Mouse (Mus musculus): Measurements from ENCODE around the gene Acot5. TPM values are rescaled to one million over a fixed set of nuclear protein-coding genes. Genes with fewer than 3 reads are reported as not detected.
"Not testable (repeated sequence)": the region's sequence is repeated elsewhere in the genome, so short reads cannot be mapped to it uniquely, and the experiment has no call there.

Gene Acot5
- not detected in 2 replicates for polyA plus RNA-seq (2015; fragmentation: Nextera tagmentation; extraction: Ambion mirVana)

DNA sequence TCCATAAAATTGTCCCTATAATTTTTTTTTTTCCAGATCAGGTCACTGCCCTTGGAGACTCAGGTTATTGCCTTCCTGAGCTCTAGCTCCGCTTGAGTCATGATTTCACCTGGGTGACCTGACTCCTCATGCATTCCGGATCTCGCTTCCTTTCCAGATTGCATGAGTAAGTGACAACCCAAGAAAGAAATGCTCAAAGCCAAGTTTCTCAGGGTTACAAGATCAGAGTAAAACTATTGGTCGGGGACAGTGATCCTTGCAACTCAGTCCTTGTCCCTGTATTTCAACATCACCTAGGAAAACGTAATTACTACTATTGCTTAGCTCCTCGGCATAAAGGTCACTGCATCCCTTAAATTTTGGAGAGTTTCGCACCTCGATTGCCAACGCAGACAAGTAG, at the start of gene Acot5:
Acot5 (plus strand) TSS at position 340 of the 400 bp plus-strand sequence.
- peaks cover 38% of the 10 kb centered on the region for H3K27me3 ChIP-seq
- ATAC-seq (ENCODE audit: borderline replicate concordance, extremely low read depth, low FRiP score, low TSS enrichment): no peak
- 0 out of 2 replicates have a peak within 1 kb of the TSS, but pooled peaks have one; percentile 16 for H3K9ac ChIP-seq
- H3K4me3 ChIP-seq: peak within 1 kb of the TSS; percentile 42
- peak within 1 kb of the TSS; percentile 72 for H3K4me2 ChIP-seq
- H3K4me1 ChIP-seq: no peaks in the 10 kb centered on the region
- no peaks in the 10 kb centered on the region for H3K9me3 ChIP-seq
- H3K27ac ChIP-seq: no peak within 1 kb of the TSS
- no peaks in the 10 kb centered on the region for H3K36me3 ChIP-seq
- WGBS: 39% methylated on average over 9 of the region's 9 CpGs

DNA sequence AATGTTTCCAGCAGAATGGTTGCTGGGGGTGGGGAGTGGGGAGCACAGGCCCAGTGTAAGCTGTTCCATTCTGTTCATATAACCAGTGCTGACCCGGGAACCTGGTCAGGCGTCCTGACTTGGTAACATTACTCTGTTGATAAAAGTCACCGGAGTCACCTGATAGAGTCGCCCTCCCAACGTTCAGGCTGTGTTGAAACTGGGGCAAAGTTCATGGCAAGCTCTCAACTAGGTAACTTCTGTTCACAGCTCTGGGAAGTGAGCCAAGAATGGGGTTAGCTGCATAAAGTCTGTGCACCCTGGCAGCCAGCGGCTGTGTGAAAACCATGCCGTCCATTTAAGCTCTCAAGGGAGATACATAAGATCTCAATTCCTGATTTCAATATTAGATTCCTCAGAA, 48.6 kb upstream of the Acot5 start:
- not testable (repeated sequence) for H3K9ac ChIP-seq, H3K4me2 ChIP-seq, H3K27ac ChIP-seq, H3K4me1 ChIP-seq, H3K36me3 ChIP-seq, H3K9me3 ChIP-seq, H3K4me3 ChIP-seq, H3K27me3 ChIP-seq
- ATAC-seq (ENCODE audit: borderline replicate concordance, extremely low read depth, low FRiP score, low TSS enrichment): peak; percentile 69
- WGBS: 21% methylated on average over 7 of the region's 7 CpGs

GRCm38 (mm10) chr12:84022266-84022665, 46.9 kb upstream of the Acot5 start:
- H3K27ac ChIP-seq; H3K36me3 ChIP-seq; H3K27me3 ChIP-seq; H3K4me2 ChIP-seq; ATAC-seq (ENCODE audit: borderline replicate concordance, extremely low read depth, low FRiP score, low TSS enrichment); H3K4me1 ChIP-seq; H3K9me3 ChIP-seq; H3K9ac ChIP-seq; H3K4me3 ChIP-seq: not testable (repeated sequence)
- WGBS: 90% methylated on average over 4 of the region's 4 CpGs

DNA sequence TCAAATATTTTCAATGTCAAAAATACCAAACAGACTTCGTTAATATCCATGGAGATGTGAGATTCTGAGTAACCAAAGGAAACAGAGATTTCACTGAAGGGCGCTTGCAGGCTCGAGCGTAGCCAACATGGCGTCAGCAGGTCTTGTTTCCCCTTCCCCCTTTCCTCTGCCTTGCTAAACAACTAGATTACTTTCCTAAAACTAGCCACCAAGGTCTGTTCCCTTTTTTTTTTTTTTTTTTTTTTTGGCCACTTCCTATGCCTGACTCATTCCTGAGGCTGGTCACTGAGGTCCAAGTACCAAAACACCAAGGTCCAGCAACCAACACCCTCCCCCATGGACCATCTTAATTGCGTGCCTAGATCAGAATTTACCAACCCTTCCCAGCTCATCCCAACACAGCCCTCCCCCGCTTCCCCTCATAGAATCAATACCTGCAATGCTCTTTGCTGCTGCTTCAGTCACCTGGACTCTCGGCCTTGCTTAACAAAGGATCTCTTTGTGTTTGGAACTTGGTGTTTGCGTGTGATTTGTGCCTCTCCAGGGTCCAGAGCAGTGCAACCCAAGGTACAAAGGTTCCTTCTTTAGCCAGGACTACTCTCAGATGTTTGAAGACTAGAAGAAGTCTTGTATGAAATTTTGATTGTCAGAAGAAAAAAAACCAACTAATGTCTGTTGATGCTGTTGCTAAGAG, 45.9 kb upstream of the Acot5 start:
- H3K4me2 ChIP-seq: no peak overlapping the region
- no peak overlapping the region for H3K4me3 ChIP-seq
- 71% methylated on average over 9 of the region's 9 CpGs for WGBS
- no peaks in the 10 kb centered on the region for H3K27me3 ChIP-seq
- H3K9me3 ChIP-seq: no peaks in the 10 kb centered on the region
- H3K9ac ChIP-seq: no peak overlapping the region
- peaks cover 4% of the 10 kb centered on the region; the same call in 1 of the 2 replicates for H3K4me1 ChIP-seq
- no peaks in the 10 kb centered on the region for H3K36me3 ChIP-seq
- H3K27ac ChIP-seq: no peak overlapping the region
- ATAC-seq (ENCODE audit: borderline replicate concordance, extremely low read depth, low FRiP score, low TSS enrichment): no peak

DNA sequence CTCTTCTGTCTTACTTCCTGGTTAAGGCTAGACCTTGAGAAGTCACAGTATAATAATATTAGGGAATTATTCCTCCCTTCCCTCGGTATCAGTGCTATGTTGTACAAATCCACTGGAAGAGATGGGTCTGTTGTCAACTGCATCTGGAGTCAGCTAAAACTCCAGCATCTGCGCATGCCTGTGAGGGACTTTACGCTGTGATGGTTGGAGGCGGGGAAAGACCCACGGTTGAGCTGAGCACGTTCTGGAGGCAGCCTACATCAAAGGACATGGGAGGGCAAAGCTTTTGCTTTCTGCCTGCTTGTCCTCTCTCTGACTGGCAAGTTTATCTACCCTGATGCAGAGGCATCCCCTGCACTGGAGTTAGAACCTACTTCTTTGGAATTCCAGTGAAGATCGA, 43.2 kb upstream of the Acot5 start:
- WGBS: 84% methylated on average over 7 of the region's 7 CpGs
- Histone ChIP-seq H3K4me2 (no peak overlapping the region), H3K27ac (no peak overlapping the region), H3K9ac (no peak overlapping the region), H3K4me3 (no peak overlapping the region), H3K9me3 (no peaks in the 10 kb centered on the region), H3K36me3 (no peaks in the 10 kb centered on the region), H3K27me3 (no peaks in the 10 kb centered on the region), H3K4me1 (0 out of 2 replicates have a peak, but pooled peaks cover 10% of the 10 kb centered on the region)
- no peak for ATAC-seq (ENCODE audit: borderline replicate concordance, extremely low read depth, low FRiP score, low TSS enrichment)

DNA sequence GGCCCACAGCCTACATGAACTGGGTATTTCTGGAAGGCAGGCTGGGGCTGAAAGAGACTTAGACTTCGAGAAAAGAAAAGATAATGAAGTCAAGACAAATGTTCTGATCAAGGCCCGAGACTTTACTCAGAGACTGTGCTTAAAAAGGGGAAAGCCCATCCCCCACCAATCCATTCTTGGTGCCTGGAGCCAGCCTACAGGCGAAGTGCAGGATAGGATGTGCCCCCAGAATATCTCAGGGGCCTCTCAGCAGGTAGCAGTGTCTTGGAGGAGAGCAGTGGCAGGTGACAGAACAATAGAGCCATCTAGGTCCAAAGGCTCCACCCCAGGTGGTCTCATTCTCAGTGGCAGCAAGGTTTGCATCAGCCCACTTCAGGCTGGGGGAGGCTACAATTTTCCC, 40.8 kb upstream of the Acot5 start:
- H3K36me3 ChIP-seq; ATAC-seq (ENCODE audit: borderline replicate concordance, extremely low read depth, low FRiP score, low TSS enrichment); H3K27ac ChIP-seq; H3K4me3 ChIP-seq; H3K9ac ChIP-seq; H3K9me3 ChIP-seq; H3K4me2 ChIP-seq; H3K4me1 ChIP-seq; H3K27me3 ChIP-seq: not testable (repeated sequence)
- WGBS: 66% methylated on average over 3 of the region's 3 CpGs

GRCm38 (mm10) chr12:84029043-84029442, 40.1 kb upstream of the Acot5 start:
- not testable (repeated sequence) for H3K4me3 ChIP-seq; H3K9me3 ChIP-seq; H3K4me2 ChIP-seq; H3K9ac ChIP-seq; ATAC-seq (ENCODE audit: borderline replicate concordance, extremely low read depth, low FRiP score, low TSS enrichment); H3K27ac ChIP-seq; H3K27me3 ChIP-seq; H3K4me1 ChIP-seq; H3K36me3 ChIP-seq
- WGBS: 92% methylated on average over 1 of the region's 1 CpGs

DNA sequence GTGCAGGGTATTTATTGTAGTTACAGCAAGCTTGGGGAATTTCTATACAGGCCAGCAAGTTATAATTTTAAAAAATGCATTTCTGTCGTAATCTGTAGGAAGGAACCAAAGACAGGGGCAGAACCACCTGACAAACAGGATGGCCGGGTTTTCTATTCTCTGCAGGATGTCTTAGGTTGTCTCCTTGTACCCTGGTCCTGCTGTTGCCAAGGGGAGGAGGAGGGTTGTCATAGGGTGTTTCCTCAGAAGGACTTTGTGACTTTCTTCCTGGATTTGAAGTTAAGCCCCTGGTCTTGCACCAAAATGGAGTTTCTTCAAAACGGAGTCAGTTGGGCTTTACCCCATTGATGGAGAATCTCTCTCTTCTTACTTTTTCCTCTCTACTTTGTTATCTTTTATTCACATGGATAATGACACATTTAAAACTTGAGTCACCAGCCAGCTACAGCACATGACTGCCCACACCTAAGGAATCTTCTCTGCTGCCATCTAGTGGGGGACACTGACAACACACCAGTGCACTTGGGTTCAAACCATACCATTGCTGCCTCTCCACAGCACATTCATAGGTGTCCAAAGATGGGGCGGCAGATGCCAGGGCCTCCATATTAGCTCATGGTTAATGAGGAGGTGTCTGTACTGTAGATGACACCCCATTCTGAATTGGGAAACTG, 38.3 kb upstream of the Acot5 start:
- Histone ChIP-seq H3K36me3 (no peaks in the 10 kb centered on the region), H3K27me3 (no peaks in the 10 kb centered on the region), H3K4me2 (no peak overlapping the region), H3K9ac (no peak overlapping the region), H3K4me1 (0 out of 2 replicates have a peak, but pooled peaks cover 10% of the 10 kb centered on the region), H3K27ac (no peak overlapping the region), H3K9me3 (no peaks in the 10 kb centered on the region), H3K4me3 (no peak overlapping the region)
- WGBS: 58% methylated on average over 4 of the region's 4 CpGs
- ATAC-seq (ENCODE audit: borderline replicate concordance, extremely low read depth, low FRiP score, low TSS enrichment): peak; percentile 69; the same call in 1 of the 2 replicates

DNA sequence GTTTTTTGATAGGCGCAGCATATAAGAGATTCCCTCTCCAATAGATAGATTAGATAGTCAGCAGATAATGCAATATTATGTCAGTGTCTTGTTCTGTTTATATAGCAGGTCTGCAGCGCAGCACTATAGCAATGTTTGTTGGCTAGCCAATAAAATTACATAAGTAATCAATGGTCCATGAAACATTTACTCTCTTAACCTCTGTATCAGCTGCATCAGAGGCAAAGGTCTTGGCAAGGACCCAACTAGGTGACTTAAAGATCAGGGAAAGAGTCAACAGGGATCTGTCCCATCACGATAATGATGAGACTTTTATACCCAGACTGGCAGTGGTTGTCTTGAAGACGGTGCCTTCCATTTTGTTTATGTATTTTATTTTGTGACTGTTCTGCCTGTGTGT, 36.3 kb upstream of the Acot5 start:
- no peak overlapping the region for H3K27ac ChIP-seq
- no peaks in the 10 kb centered on the region for H3K36me3 ChIP-seq
- ATAC-seq (ENCODE audit: borderline replicate concordance, extremely low read depth, low FRiP score, low TSS enrichment): no peak
- no peak overlapping the region for H3K9ac ChIP-seq
- WGBS: 80% methylated on average over 4 of the region's 4 CpGs
- 0 out of 2 replicates have a peak, but pooled peaks cover 10% of the 10 kb centered on the region for H3K4me1 ChIP-seq
- no peak overlapping the region for H3K4me3 ChIP-seq
- no peaks in the 10 kb centered on the region; the same call in 1 of the 2 replicates for H3K27me3 ChIP-seq
- no peaks in the 10 kb centered on the region for H3K9me3 ChIP-seq
- H3K4me2 ChIP-seq: no peak overlapping the region

- H3K4me3 ChIP-seq; ATAC-seq (ENCODE audit: borderline replicate concordance, extremely low read depth, low FRiP score, low TSS enrichment); H3K27me3 ChIP-seq; H3K27ac ChIP-seq; H3K4me2 ChIP-seq; H3K9ac ChIP-seq; H3K36me3 ChIP-seq; H3K9me3 ChIP-seq: not testable (repeated sequence)
- 70% methylated on average over 2 of the region's 2 CpGs for WGBS
- H3K4me1 ChIP-seq: 0 out of 2 replicates have a peak, but pooled peaks cover 12% of the 10 kb centered on the region
Observed at GRCm38 (mm10) chr12:84033302-84033701, 35.8 kb upstream of the Acot5 start.

GRCm38 (mm10) chr12:84034108-84034507, 35.0 kb upstream of the Acot5 start:
- H3K9me3 ChIP-seq: no peaks in the 10 kb centered on the region
- no peak overlapping the region for H3K4me3 ChIP-seq
- no peak overlapping the region for H3K4me2 ChIP-seq
- H3K27ac ChIP-seq: no peak overlapping the region
- H3K4me1 ChIP-seq: 0 out of 2 replicates have a peak, but pooled peaks cover 12% of the 10 kb centered on the region
- 24% methylated on average over 4 of the region's 4 CpGs for WGBS
- H3K9ac ChIP-seq: no peak overlapping the region
- H3K27me3 ChIP-seq: no peaks in the 10 kb centered on the region; the same call in 1 of the 2 replicates
- H3K36me3 ChIP-seq: no peaks in the 10 kb centered on the region
- ATAC-seq (ENCODE audit: borderline replicate concordance, extremely low read depth, low FRiP score, low TSS enrichment): no peak

GRCm38 (mm10) chr12:84038241-84038640, 30.9 kb upstream of the Acot5 start, which contains the start of gene Acot4:
Acot4 (plus strand) TSS chr12:84038379.
- peak within 1 kb of the TSS; percentile 47 for H3K9ac ChIP-seq
- not testable (repeated sequence) for ATAC-seq (ENCODE audit: borderline replicate concordance, extremely low read depth, low FRiP score, low TSS enrichment); H3K27ac ChIP-seq; H3K4me1 ChIP-seq; H3K9me3 ChIP-seq; H3K36me3 ChIP-seq; H3K27me3 ChIP-seq
- peak within 1 kb of the TSS; percentile 48 for H3K4me3 ChIP-seq
- 7% methylated on average over 31 of the region's 32 CpGs for whole genome bisulfite sequencing
- H3K4me2 ChIP-seq: peak within 1 kb of the TSS; percentile 81

Measured in lung, embryonic 15.5 days (tissue).